In genomic region chr8:84844397-84845070, GRCm38 (mm10) we compare ENCODE assay signal across 8 mouse cellular contexts. TPM values are rescaled to one million over a fixed set of nuclear protein-coding genes. Genes with fewer than 3 reads are reported as not detected.
DNase-seq lines count a peak whose midpoint lies in the region; ATAC-seq and TF ChIP-seq lines count a peak whose summit lies in the region.

No protein-coding gene starts in this region.

- ATAC-seq in embryonic facial prominence, embryonic 14.5 days (ENCODE audit: low read depth): no peak
- no peak for ATAC-seq in intestine, postnatal 0 days
- no peak for ATAC-seq in neural tube, embryonic 13.5 days (ENCODE audit: low read depth)
- ATAC-seq in erythroid progenitor cell, adult 5-6 weeks (replicated peaks; ENCODE audit: low FRiP score, poor library complexity, severe bottlenecking): no peak

- peaks cover 10% of the 10 kb centered on the region; the same call in 1 of the 2 replicates for H3K79me2 ChIP-seq in liver, adult 2 months (ENCODE audit: control insufficient read depth, insufficient read depth, low read length)

- peaks cover 21% of the 10 kb centered on the region for H3K4me1 ChIP-seq in liver, adult 2 months (ENCODE audit: control insufficient read depth, insufficient read depth, low read length)
- H3K4me1 ChIP-seq in embryonic facial prominence, embryonic 14.5 days (ENCODE audit: control insufficient read depth, insufficient read depth, low read length): peaks cover 15% of the 10 kb centered on the region; the same call in 1 of the 2 replicates
- peaks cover 7% of the 10 kb centered on the region; the same call in 1 of the 2 replicates for H3K4me1 ChIP-seq in intestine, postnatal 0 days (replicated peaks; ENCODE audit: control insufficient read depth, insufficient read depth, low read length)
- H3K4me1 ChIP-seq in neural tube, embryonic 13.5 days (replicated peaks): peaks cover 46% of the 10 kb centered on the region

- peak overlapping the region; percentile 9 for H3K9ac ChIP-seq in liver, adult 2 months (ENCODE audit: low read depth, low read length)
- H3K9ac ChIP-seq in embryonic facial prominence, embryonic 14.5 days (ENCODE audit: low read depth, low read length): peak overlapping the region; percentile 88
- no peak overlapping the region for H3K9ac ChIP-seq in intestine, postnatal 0 days (ENCODE audit: low read depth, low read length)
- peak overlapping the region; percentile 96 for H3K9ac ChIP-seq in neural tube, embryonic 13.5 days

- DNase-seq in liver, adult 2 months (ENCODE audit: extremely low read depth, low read depth, low spot score): peak; percentile 48
- DNase-seq in liver: no peak
- DNase-seq in embryonic facial prominence, embryonic 14.5 days (ENCODE audit: low spot score): no peak
- no peak for DNase-seq in right cerebral cortex, postnatal 14 days
- no peak for DNase-seq in urinary bladder, postnatal 4 days (ENCODE audit: low spot score in 2 of 2)

- peaks cover 36% of the 10 kb centered on the region for H3K36me3 ChIP-seq in liver, adult 2 months (ENCODE audit: control insufficient read depth, insufficient read depth, low read length)
- H3K36me3 ChIP-seq in embryonic facial prominence, embryonic 14.5 days (ENCODE audit: control insufficient read depth, insufficient read depth, low read length): peaks cover 50% of the 10 kb centered on the region
- peaks cover 39% of the 10 kb centered on the region for H3K36me3 ChIP-seq in intestine, postnatal 0 days (ENCODE audit: control insufficient read depth, insufficient read depth)
- H3K36me3 ChIP-seq in neural tube, embryonic 13.5 days: peaks cover 45% of the 10 kb centered on the region

- no peak for TF ChIP-seq POLR2A in liver, adult 2 months (IDR thresholded peaks at IDR 0.05; ENCODE audit: extremely low read depth, insufficient read depth, low read length)

- peak overlapping the region; percentile 77 for H3K4me2 ChIP-seq in embryonic facial prominence, embryonic 14.5 days (ENCODE audit: low read depth, low read length)
- H3K4me2 ChIP-seq in intestine, postnatal 0 days (replicated peaks; ENCODE audit: low read depth): peak overlapping the region; percentile 77
- H3K4me2 ChIP-seq in neural tube, embryonic 13.5 days: peak overlapping the region; percentile 90

- no peak for TF ChIP-seq CTCF in liver, adult 2 months (IDR thresholded peaks at IDR 0.05; ENCODE audit: low read depth, low read length)
- no peak for TF ChIP-seq CTCF in intestine, postnatal 0 days (IDR thresholded peaks at IDR 0.05; ENCODE audit: low read depth)

- no peak overlapping the region for H3K27ac ChIP-seq in liver, adult 2 months (replicated peaks; ENCODE audit: insufficient read depth, low read depth, low read length)
- H3K27ac ChIP-seq in embryonic facial prominence, embryonic 14.5 days (replicated peaks; ENCODE audit: low read depth, low read length): peak overlapping the region; percentile 8; the same call in 1 of the 2 replicates
- H3K27ac ChIP-seq in intestine, postnatal 0 days (ENCODE audit: low read depth, low read length): peak overlapping the region; percentile 41; the same call in 1 of the 2 replicates
- H3K27ac ChIP-seq in neural tube, embryonic 13.5 days (replicated peaks): 0 out of 2 replicates have a peak overlapping the region, but pooled peaks have one; percentile 4

- H3K27me3 ChIP-seq in liver, adult 2 months (ENCODE audit: control insufficient read depth, insufficient read depth, low read length): no peaks in the 10 kb centered on the region
- H3K27me3 ChIP-seq in embryonic facial prominence, embryonic 14.5 days (replicated peaks; ENCODE audit: control insufficient read depth, insufficient read depth, low read length): no peaks in the 10 kb centered on the region
- no peaks in the 10 kb centered on the region for H3K27me3 ChIP-seq in intestine, postnatal 0 days (replicated peaks; ENCODE audit: control insufficient read depth, insufficient read depth, low read length)
- H3K27me3 ChIP-seq in neural tube, embryonic 13.5 days: no peaks in the 10 kb centered on the region

- no peaks in the 10 kb centered on the region for H3K9me3 ChIP-seq in embryonic facial prominence, embryonic 14.5 days (ENCODE audit: control insufficient read depth, low read length)
- H3K9me3 ChIP-seq in intestine, postnatal 0 days (ENCODE audit: control insufficient read depth): no peaks in the 10 kb centered on the region
- no peaks in the 10 kb centered on the region for H3K9me3 ChIP-seq in neural tube, embryonic 13.5 days

- 41% methylated on average over 9 of the region's 9 CpGs for WGBS in liver, adult 2 months
- WGBS in embryonic facial prominence, embryonic 14.5 days: 81% methylated on average over 9 of the region's 9 CpGs
- WGBS in intestine, postnatal 0 days: 65% methylated on average over 9 of the region's 9 CpGs
- WGBS in neural tube, embryonic 13.5 days: 89% methylated on average over 9 of the region's 9 CpGs

- H3K4me3 ChIP-seq in liver, adult 2 months (ENCODE audit: insufficient read depth, low read depth, low read length): peak overlapping the region; percentile 3; the same call in 1 of the 2 replicates
- peak overlapping the region; percentile 71 for H3K4me3 ChIP-seq in embryonic facial prominence, embryonic 14.5 days (ENCODE audit: low read depth, low read length)
- H3K4me3 ChIP-seq in intestine, postnatal 0 days (ENCODE audit: low read depth, low read length): peak overlapping the region; percentile 94; the same call in 1 of the 2 replicates
- peak overlapping the region; percentile 92 for H3K4me3 ChIP-seq in neural tube, embryonic 13.5 days

RNA-seq across cellular contexts. Expression of gene Calr, which starts 2.2 kb away (rescaled TPM):
- total RNA-seq in liver, adult 2 months (2014; rRNA removed): 411 and 458 TPM in 2 replicates
- 308 and 349 TPM in 2 replicates for polyA plus RNA-seq in liver, adult 2 months (2012; rRNA removed)
- 805 and 891 TPM in 2 replicates for polyA plus RNA-seq in embryonic facial prominence, embryonic 14.5 days (2014; fragmentation: Nextera tagmentation; extraction: Ambion mirVana)
- 474 and 507 TPM in 2 replicates for polyA plus RNA-seq in intestine, postnatal 0 days (2015; fragmentation: Nextera tagmentation; extraction: Ambion mirVana)
- 766 and 971 TPM in 2 replicates for polyA plus RNA-seq in neural tube, embryonic 13.5 days (2015; fragmentation: Nextera tagmentation; extraction: Ambion mirVana)
- total RNA-seq in erythroid progenitor cell, adult 5-6 weeks (2015; ENCODE audit: low replicate concordance): 261 and 337 TPM in 2 replicates
- total RNA-seq in erythroid progenitor cell, adult 5-6 weeks (2017; ENCODE audit: low replicate concordance): 660 and 677 TPM in 2 replicates

RNA-seq across cellular contexts. Expression of gene Rad23a, which starts 4.1 kb away (rescaled TPM):
- 28.2 and 40.7 TPM in 2 replicates for total RNA-seq in liver, adult 2 months (2014; rRNA removed)
- 52.0 and 68.4 TPM in 2 replicates for polyA plus RNA-seq in liver, adult 2 months (2012; rRNA removed)
- polyA plus RNA-seq in embryonic facial prominence, embryonic 14.5 days (2014; fragmentation: Nextera tagmentation; extraction: Ambion mirVana): 109 and 111 TPM in 2 replicates
- 67.8 and 74.2 TPM in 2 replicates for polyA plus RNA-seq in intestine, postnatal 0 days (2015; fragmentation: Nextera tagmentation; extraction: Ambion mirVana)
- polyA plus RNA-seq in neural tube, embryonic 13.5 days (2015; fragmentation: Nextera tagmentation; extraction: Ambion mirVana): 69.9 and 74.2 TPM in 2 replicates
- total RNA-seq in erythroid progenitor cell, adult 5-6 weeks (2015; ENCODE audit: low replicate concordance): 273 and 355 TPM in 2 replicates
- 296 and 306 TPM in 2 replicates for total RNA-seq in erythroid progenitor cell, adult 5-6 weeks (2017; ENCODE audit: low replicate concordance)

RNA-seq across cellular contexts. Expression of gene Farsa, which starts 12.3 kb away (rescaled TPM):
- total RNA-seq in liver, adult 2 months (2014; rRNA removed): 11.0 and 13.6 TPM in 2 replicates
- 24.1 and 32.4 TPM in 2 replicates for polyA plus RNA-seq in liver, adult 2 months (2012; rRNA removed)
- 67.1 and 76.5 TPM in 2 replicates for polyA plus RNA-seq in embryonic facial prominence, embryonic 14.5 days (2014; fragmentation: Nextera tagmentation; extraction: Ambion mirVana)
- 27.3 and 28.3 TPM in 2 replicates for polyA plus RNA-seq in intestine, postnatal 0 days (2015; fragmentation: Nextera tagmentation; extraction: Ambion mirVana)
- polyA plus RNA-seq in neural tube, embryonic 13.5 days (2015; fragmentation: Nextera tagmentation; extraction: Ambion mirVana): 102 and 104 TPM in 2 replicates
- total RNA-seq in erythroid progenitor cell, adult 5-6 weeks (2015; ENCODE audit: low replicate concordance): 11.2 and 19.7 TPM in 2 replicates
- 29.4 and 35.6 TPM in 2 replicates for total RNA-seq in erythroid progenitor cell, adult 5-6 weeks (2017; ENCODE audit: low replicate concordance)

RNA-seq across cellular contexts. Expression of gene Gadd45gip1, which starts 13.2 kb away (rescaled TPM):
- total RNA-seq in liver, adult 2 months (2014; rRNA removed): 26.7 and 28.1 TPM in 2 replicates
- 29.8 and 34.2 TPM in 2 replicates for polyA plus RNA-seq in liver, adult 2 months (2012; rRNA removed)
- polyA plus RNA-seq in embryonic facial prominence, embryonic 14.5 days (2014; fragmentation: Nextera tagmentation; extraction: Ambion mirVana): 41.3 and 41.5 TPM in 2 replicates
- 36.3 and 37.6 TPM in 2 replicates for polyA plus RNA-seq in intestine, postnatal 0 days (2015; fragmentation: Nextera tagmentation; extraction: Ambion mirVana)
- 35.1 and 39.8 TPM in 2 replicates for polyA plus RNA-seq in neural tube, embryonic 13.5 days (2015; fragmentation: Nextera tagmentation; extraction: Ambion mirVana)
- total RNA-seq in erythroid progenitor cell, adult 5-6 weeks (2015; ENCODE audit: low replicate concordance): 6.7 and 7.6 TPM in 2 replicates
- 11.3 and 16.4 TPM in 2 replicates for total RNA-seq in erythroid progenitor cell, adult 5-6 weeks (2017; ENCODE audit: low replicate concordance)

RNA-seq across cellular contexts. Expression of gene Dand5, which starts 21.9 kb away (rescaled TPM):
- 0.94 and 1.8 TPM in 2 replicates for total RNA-seq in liver, adult 2 months (2014; rRNA removed)
- polyA plus RNA-seq in liver, adult 2 months (2012; rRNA removed): 2.0 and 2.6 TPM in 2 replicates
- polyA plus RNA-seq in embryonic facial prominence, embryonic 14.5 days (2014; fragmentation: Nextera tagmentation; extraction: Ambion mirVana): 5.8 and 6.8 TPM in 2 replicates
- 1.9 and 2.2 TPM in 2 replicates for polyA plus RNA-seq in intestine, postnatal 0 days (2015; fragmentation: Nextera tagmentation; extraction: Ambion mirVana)
- polyA plus RNA-seq in neural tube, embryonic 13.5 days (2015; fragmentation: Nextera tagmentation; extraction: Ambion mirVana): 12.3 and 12.8 TPM in 2 replicates
- 2.5 and 3.8 TPM in 2 replicates for total RNA-seq in erythroid progenitor cell, adult 5-6 weeks (2015; ENCODE audit: low replicate concordance)
- total RNA-seq in erythroid progenitor cell, adult 5-6 weeks (2017; ENCODE audit: low replicate concordance): 5.4 and 6.7 TPM in 2 replicates

Comparison
In these comparisons a context has a peak if more than half of its experiments do, and no peak if none do; other contexts are left out.
1. H3K4me3 ChIP-seq: peak in every context shown above with its lines; median percentile 94 in intestine, postnatal 0 days; 92 in neural tube, embryonic 13.5 days; 71 in embryonic facial prominence, embryonic 14.5 days; 3 in liver, adult 2 months.